Mouse (Mus musculus) forebrain, embryonic 13.5 days (tissue): ENCODE measurements around the gene Negr1. TPM values are rescaled to one million over a fixed set of nuclear protein-coding genes. Genes with fewer than 3 reads are reported as not detected.

ENCODE experiments used
- ATAC-seq: fragments of 200-750 bp; cut with Nextera tagmentation; 2 replicates; pipeline ENCODE4 v1.8.0; 2017
- H3K27ac ChIP-seq: fragments of 300-500 bp; sonication (generic); 2 replicates; pipeline ENCODE4 v1.5.1; 2015; ENCODE audit warnings: inconsistent platforms, mild to moderate bottlenecking, moderate library complexity
- H3K27me3 ChIP-seq: fragments of 300-500 bp; sonication (generic); 2 replicates; pipeline ENCODE4 v1.6.1; 2015; ENCODE audit warnings: mild to moderate bottlenecking, inconsistent platforms
- H3K36me3 ChIP-seq: fragments of 300-500 bp; sonication (generic); 2 replicates; pipeline ENCODE4 v1.6.1; 2015; ENCODE audit warnings: mild to moderate bottlenecking, inconsistent platforms; ENCODE audit not compliant: poor library complexity, severe bottlenecking
- H3K4me1 ChIP-seq: fragments of 300-500 bp; sonication (generic); 2 replicates; pipeline ENCODE4 v1.6.1; 2015; ENCODE audit warnings: inconsistent platforms
- H3K4me2 ChIP-seq: fragments of 300-500 bp; sonication (generic); 2 replicates; pipeline ENCODE4 v1.6.1; 2015; ENCODE audit warnings: inconsistent platforms, mild to moderate bottlenecking, moderate library complexity
- H3K4me3 ChIP-seq: fragments of 300-500 bp; sonication (generic); 2 replicates; pipeline ENCODE4 v1.5.1; 2015; ENCODE audit warnings: mild to moderate bottlenecking, inconsistent platforms
- H3K9ac ChIP-seq: fragments of 300-500 bp; sonication (generic); 2 replicates; pipeline ENCODE4 v1.6.1; 2015; ENCODE audit warnings: mild to moderate bottlenecking, inconsistent platforms
- H3K9me3 ChIP-seq: fragments of 300-500 bp; sonication (generic); replicated peaks from 2 replicates; pipeline ENCODE4 v1.6.1; 2016; ENCODE audit warnings: inconsistent platforms
- WGBS: fragments of 180-500 bp; shearing (Covaris S2); methylation state at CpG from one replicate; pipeline ENCODE4 v1.1.7; 2015; 5-methylcytosine and 5-hydroxymethylcytosine counted together
- polyA plus RNA-seq: library from polyadenylated mRNA; unstranded; fragments of >200 nt; fragmentation: Nextera tagmentation; extraction: Ambion mirVana; gene quantifications from 2 replicates; pipeline ENCODE4 v1.2.1, GENCODE M21; 2015

Negr1 gene
- polyA plus RNA-seq, 1 experiment from 2014 or later: 22.5 TPM

DNA sequence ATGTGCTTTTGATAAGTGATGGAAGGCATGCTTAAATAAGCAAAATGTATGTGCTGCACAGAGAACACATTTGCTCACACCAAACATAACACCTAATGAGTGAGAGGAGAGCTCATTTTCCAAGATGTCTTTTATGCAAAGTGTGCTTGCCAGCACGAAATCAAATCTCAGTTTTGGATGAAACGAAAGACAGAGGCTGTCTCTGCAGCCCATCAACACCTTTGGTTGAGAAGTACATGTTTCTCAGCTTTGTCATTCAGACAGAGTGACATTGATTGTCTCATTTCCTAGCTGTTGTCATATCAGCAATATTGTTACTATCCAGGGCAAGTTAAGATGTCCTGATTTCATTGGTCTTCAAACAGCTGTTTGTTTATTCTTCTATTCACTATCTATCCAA lies 29.5 kb downstream of the Negr1 start:
- H3K36me3 ChIP-seq: no peaks in the 10 kb centered on the region
- no peaks in the 10 kb centered on the region for H3K9me3 ChIP-seq
- no peak overlapping the region for H3K4me2 ChIP-seq
- peak; percentile 70 for ATAC-seq
- H3K27me3 ChIP-seq: no peaks in the 10 kb centered on the region
- H3K4me1 ChIP-seq: peaks cover 6% of the 10 kb centered on the region
- no peak overlapping the region for H3K9ac ChIP-seq
- WGBS: 70% methylated on average over 2 of the region's 2 CpGs
- no peak overlapping the region for H3K4me3 ChIP-seq
- no peak overlapping the region for H3K27ac ChIP-seq

DNA sequence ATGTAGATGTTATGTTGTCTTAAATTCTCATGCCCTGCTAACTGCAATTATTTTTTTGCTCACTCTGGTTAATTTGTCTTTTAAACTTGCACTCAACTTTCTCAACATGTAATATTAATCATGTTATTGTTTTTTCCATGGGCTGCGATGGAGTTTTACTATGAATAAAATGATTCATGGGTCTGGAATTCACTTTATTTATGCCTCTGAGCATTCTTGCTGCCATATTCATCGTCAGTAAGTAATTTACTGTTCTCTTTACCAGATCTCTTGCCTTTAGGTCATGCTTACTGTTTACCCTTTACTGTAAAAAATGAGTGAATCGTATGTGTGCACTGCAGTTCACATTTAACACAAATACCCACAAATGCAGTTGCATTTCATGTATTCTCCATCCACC lies 45.3 kb downstream of the Negr1 start:
- Histone ChIP-seq H3K27me3 (no peaks in the 10 kb centered on the region), H3K36me3 (no peaks in the 10 kb centered on the region), H3K4me1 (no peaks in the 10 kb centered on the region), H3K4me3 (no peak overlapping the region), H3K27ac (no peak overlapping the region), H3K4me2 (no peak overlapping the region), H3K9ac (no peak overlapping the region), H3K9me3 (no peaks in the 10 kb centered on the region)
- no peak for ATAC-seq
- WGBS: 88% methylated on average over 3 of the region's 3 CpGs

DNA sequence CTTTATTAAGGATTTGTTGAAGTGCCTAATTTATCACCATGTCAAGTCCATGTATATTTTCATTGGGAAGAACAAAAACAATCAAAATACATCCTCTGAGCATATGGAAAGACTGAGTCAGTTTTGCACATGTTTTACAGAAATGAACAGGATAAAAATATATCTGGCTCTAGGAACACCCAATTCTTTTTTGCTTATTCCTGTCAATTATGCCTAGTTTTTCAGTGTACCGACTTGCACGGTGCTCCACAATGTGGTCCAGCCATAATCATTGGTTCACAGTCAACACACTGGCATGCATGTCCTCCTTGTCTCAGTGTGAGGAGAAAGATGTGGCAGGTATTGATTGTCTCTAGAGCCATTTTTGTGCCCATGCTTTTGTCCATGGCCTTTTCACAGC lies 58.3 kb downstream of the Negr1 start:
- no peak for ATAC-seq
- 94% methylated on average over 2 of the region's 2 CpGs for WGBS
- H3K4me1 ChIP-seq: no peaks in the 10 kb centered on the region
- no peaks in the 10 kb centered on the region for H3K27me3 ChIP-seq
- H3K36me3 ChIP-seq: no peaks in the 10 kb centered on the region
- H3K9me3 ChIP-seq: no peaks in the 10 kb centered on the region
- no peak overlapping the region for H3K4me3 ChIP-seq
- H3K4me2 ChIP-seq: no peak overlapping the region
- no peak overlapping the region for H3K9ac ChIP-seq
- H3K27ac ChIP-seq: no peak overlapping the region

DNA sequence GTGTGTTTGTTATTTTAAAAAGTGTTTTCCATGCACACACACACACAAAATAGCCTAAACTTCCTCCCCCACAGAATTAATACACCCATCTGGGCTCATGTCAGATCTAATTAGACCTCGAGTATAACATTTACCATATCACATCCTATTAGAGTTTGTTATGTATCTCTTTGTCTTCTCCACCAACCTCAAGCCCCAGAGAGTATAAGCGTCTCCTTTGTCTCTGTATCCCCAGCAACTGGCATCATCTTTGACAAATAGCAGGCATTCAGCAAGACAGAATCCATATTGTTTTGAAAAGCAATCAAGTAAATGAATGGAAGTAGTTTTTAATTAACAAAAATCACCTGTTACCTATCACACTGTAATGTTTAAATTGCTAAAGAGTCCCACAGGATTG lies 67.0 kb downstream of the Negr1 start:
- Histone ChIP-seq H3K27me3 (no peaks in the 10 kb centered on the region), H3K4me2 (no peak overlapping the region), H3K4me3 (no peak overlapping the region), H3K9ac (no peak overlapping the region), H3K9me3 (no peaks in the 10 kb centered on the region), H3K36me3 (no peaks in the 10 kb centered on the region), H3K27ac (no peak overlapping the region), H3K4me1 (peaks cover 9% of the 10 kb centered on the region; the same call in 1 of the 2 replicates)
- 30% methylated on average over 2 of the region's 2 CpGs for WGBS
- no peak for ATAC-seq

DNA sequence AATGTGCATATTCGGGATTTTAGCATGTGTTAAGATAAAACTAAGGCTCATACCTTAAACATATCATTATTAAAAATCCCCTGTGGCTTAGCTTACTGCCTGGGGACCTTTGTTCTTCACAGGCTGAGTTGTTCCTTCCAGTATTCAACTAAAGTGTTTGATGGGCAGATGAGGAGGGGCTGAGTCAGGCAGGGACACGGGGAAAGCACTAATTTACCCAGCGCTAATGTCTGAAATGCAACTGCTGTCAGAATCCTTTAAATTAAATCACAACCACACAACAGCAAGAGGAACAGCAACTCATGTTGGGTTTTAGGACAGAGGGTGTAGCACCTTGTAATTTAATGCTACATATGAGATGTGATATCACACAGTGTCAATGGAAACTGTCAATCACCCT lies 71.3 kb downstream of the Negr1 start:
- no peaks in the 10 kb centered on the region for H3K9me3 ChIP-seq
- peaks cover 9% of the 10 kb centered on the region; the same call in 1 of the 2 replicates for H3K4me1 ChIP-seq
- WGBS: 20% methylated on average over 3 of the region's 3 CpGs
- no peaks in the 10 kb centered on the region for H3K36me3 ChIP-seq
- H3K9ac ChIP-seq: no peak overlapping the region
- peak; percentile 79 for ATAC-seq
- no peak overlapping the region for H3K27ac ChIP-seq
- H3K4me2 ChIP-seq: no peak overlapping the region
- no peaks in the 10 kb centered on the region for H3K27me3 ChIP-seq
- H3K4me3 ChIP-seq: no peak overlapping the region

DNA sequence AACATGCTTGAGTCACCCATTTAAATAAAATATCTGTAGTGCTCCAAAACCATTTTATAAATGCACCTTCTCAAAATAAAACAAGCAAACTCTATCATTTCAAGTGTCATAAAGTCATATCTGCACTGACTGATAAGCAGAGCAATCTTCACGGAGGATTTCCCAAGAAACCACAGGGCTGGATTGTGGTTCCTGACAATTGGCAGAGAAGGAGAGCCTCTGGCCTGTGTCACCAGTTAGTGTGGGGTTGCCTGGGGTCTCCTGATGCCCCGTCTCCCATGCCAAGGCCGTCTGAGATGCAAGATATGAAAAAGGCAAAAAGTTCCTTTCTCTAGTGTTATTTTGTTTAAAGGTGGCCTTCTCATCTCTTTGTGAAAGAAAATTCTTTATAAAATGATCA lies 77.8 kb downstream of the Negr1 start:
- H3K9ac ChIP-seq: no peak overlapping the region
- no peaks in the 10 kb centered on the region for H3K9me3 ChIP-seq
- no peak overlapping the region for H3K4me2 ChIP-seq
- no peak overlapping the region for H3K27ac ChIP-seq
- ATAC-seq: no peak
- no peaks in the 10 kb centered on the region for H3K4me1 ChIP-seq
- H3K4me3 ChIP-seq: no peak overlapping the region
- H3K27me3 ChIP-seq: no peaks in the 10 kb centered on the region
- no peaks in the 10 kb centered on the region for H3K36me3 ChIP-seq
- WGBS: 80% methylated on average over 3 of the region's 3 CpGs

DNA sequence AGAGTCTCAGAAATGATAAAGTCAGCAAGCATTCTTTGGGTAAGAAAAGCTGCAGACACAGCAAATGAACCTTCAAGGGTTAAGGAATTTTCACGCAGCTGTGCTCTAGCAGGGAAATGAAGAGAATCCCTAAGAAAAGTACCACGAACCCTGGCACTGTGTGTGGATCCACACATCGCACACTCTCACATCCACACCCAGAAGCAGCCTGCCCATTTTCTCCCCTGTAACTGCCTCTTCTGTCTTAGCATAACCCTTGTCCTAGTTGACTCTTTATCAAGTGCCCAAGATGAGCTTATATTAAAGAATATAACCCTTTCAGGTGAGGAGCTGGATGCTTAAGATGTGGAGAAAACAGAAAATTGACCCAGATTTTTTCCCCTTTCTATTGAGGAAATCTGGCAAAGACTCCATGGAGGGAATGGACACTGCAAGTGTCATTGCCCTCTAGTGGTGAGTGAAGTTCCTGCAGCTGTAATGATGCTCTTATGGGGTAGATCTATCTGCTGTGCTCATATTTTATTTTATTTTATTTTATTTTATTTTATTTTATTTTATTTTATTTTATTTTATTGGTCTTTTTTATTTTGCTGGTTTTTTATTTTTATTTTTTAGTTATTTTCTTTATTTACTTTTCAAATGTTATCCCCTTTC lies 82.2 kb downstream of the Negr1 start:
- Histone ChIP-seq H3K27ac (no peak overlapping the region), H3K9ac (no peak overlapping the region), H3K27me3 (no peaks in the 10 kb centered on the region), H3K4me1 (no peaks in the 10 kb centered on the region), H3K4me3 (no peak overlapping the region), H3K4me2 (no peak overlapping the region), H3K36me3 (no peaks in the 10 kb centered on the region), H3K9me3 (no peaks in the 10 kb centered on the region)
- WGBS: 88% methylated on average over 3 of the region's 3 CpGs
- ATAC-seq: peak; percentile 75; the same call in 1 of the 2 replicates

DNA sequence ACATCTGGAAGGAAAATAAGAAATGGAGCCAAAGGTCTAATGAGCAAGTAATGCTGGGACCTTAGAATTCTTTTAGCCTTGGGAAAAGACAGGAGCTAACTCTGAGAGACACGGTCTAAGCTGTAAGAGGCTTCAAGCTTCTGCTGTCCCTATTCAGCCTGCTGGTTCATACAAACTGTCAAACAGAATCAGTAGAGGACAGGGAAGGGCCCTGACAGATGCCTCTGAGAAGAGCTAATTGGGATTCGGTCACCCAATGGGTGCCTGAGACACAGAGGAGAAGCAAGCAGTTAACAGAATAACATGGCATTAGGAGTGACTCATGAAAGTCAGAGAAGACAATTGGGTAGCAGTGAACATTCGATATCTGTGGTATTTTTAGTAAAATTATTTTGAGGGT lies 86.8 kb downstream of the Negr1 start:
- no peak overlapping the region for H3K9ac ChIP-seq
- no peak for ATAC-seq
- no peak overlapping the region for H3K4me3 ChIP-seq
- H3K27ac ChIP-seq: no peak overlapping the region
- H3K4me2 ChIP-seq: no peak overlapping the region
- H3K27me3 ChIP-seq: no peaks in the 10 kb centered on the region
- H3K4me1 ChIP-seq: no peaks in the 10 kb centered on the region
- H3K36me3 ChIP-seq: no peaks in the 10 kb centered on the region
- no peaks in the 10 kb centered on the region for H3K9me3 ChIP-seq
- WGBS: 70% methylated on average over 3 of the region's 3 CpGs

DNA sequence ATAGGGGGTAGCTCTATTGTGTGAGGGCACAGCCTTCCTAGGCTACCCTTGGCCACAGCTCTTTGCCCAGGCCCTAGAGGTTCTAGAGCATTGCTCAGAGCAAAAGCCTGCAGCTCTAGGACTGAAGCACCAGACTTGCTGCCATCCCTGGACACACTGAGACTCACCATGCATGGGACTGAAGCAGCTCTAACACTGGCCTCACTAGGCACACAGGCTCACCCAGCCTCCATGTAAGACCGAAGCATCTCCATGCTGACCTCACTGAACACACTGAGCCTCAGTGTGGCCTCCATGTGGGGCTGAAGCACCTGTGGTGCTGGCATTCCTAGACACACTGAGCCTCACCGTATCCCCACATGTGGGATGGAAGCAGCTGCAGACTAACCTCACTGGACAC lies 101.0 kb downstream of the Negr1 start:
- 94% methylated on average over 2 of the region's 2 CpGs for WGBS
- H3K27me3 ChIP-seq: no peaks in the 10 kb centered on the region
- ATAC-seq: no peak
- no peak overlapping the region for H3K4me3 ChIP-seq
- no peaks in the 10 kb centered on the region for H3K4me1 ChIP-seq
- H3K9ac ChIP-seq: no peak overlapping the region
- H3K4me2 ChIP-seq: no peak overlapping the region
- no peaks in the 10 kb centered on the region for H3K9me3 ChIP-seq
- no peak overlapping the region for H3K27ac ChIP-seq
- H3K36me3 ChIP-seq: no peaks in the 10 kb centered on the region

DNA sequence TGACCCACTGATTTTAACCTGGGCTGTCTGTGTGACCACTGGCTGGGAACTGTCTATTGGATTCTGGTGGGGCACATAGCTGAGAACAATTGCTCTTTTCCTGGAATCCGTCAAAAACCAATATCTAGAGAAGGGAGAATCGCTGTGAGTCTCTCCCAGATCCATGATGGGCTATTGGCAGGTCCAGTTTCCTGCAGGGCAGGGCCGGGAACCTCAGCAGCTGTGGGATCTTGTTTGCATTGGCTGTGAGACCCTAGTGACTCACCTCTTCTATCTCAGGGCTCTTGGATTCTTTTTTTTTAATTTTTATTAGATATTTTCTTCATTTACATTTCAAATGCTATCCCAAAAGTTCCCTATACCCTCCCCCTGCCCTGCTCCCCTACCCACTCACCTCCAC lies 111.0 kb downstream of the Negr1 start:
- Histone ChIP-seq H3K4me2 (no peak overlapping the region), H3K27ac (no peak overlapping the region), H3K9me3 (no peaks in the 10 kb centered on the region), H3K9ac (no peak overlapping the region), H3K27me3 (no peaks in the 10 kb centered on the region), H3K4me1 (no peaks in the 10 kb centered on the region), H3K36me3 (no peaks in the 10 kb centered on the region), H3K4me3 (no peak overlapping the region)
- no peak for ATAC-seq
- WGBS: 73% methylated on average over 3 of the region's 3 CpGs

DNA sequence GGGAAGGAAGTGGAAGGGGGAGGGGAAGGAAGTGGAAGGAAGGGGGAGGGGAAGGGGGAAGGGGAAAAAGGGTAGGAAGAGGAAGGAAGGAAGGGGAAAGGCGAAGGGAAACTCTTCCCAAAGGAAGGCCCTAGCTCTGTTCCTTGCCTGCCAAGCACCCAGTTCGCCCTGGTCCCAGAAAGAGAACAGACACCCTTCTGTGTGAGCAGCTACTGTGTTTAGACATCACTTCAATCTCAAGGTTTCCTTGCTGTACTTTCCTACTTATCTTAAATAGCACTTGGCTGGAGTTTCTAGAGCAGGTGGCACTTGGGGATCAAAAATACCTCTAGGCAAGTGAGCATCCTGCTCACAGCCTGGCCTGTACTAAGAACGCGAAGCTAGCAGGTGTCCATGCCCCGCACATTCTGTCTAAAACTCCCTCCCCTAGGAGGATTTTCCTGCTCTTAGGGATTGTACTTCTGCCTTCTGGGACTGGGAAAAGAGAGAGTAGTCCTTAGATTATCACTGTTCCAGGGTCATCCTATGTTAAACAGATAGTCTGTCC lies 128.5 kb downstream of the Negr1 start:
- no peaks in the 10 kb centered on the region for H3K9me3 ChIP-seq
- no peaks in the 10 kb centered on the region for H3K4me1 ChIP-seq
- H3K36me3 ChIP-seq: no peaks in the 10 kb centered on the region
- H3K4me2 ChIP-seq: no peak overlapping the region
- H3K27me3 ChIP-seq: no peaks in the 10 kb centered on the region
- H3K27ac ChIP-seq: no peak overlapping the region
- ATAC-seq: no peak
- no peak overlapping the region for H3K4me3 ChIP-seq
- no peak overlapping the region for H3K9ac ChIP-seq
- 94% methylated on average over 5 of the region's 5 CpGs for WGBS

DNA sequence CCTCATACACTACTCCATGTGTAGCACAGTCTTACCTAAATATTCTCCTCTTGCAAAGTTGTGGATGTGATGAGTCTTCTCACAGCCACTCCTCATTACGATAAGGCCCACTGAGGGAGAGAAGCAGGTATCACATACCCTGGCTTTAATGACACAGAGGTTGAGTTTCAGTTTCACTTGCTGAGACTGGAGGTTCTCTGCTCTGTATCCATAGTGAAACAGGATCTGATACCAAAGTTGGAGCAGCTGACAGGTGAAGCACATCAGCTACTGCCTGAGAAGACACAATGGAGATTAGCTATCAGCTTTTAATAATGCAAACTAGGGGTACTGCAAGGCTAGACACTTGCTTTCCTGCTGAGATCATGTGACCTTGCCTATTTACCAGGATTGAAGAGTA lies 137.1 kb downstream of the Negr1 start:
- Histone ChIP-seq H3K4me2 (no peak overlapping the region), H3K36me3 (no peaks in the 10 kb centered on the region), H3K4me3 (no peak overlapping the region), H3K27ac (no peak overlapping the region), H3K9me3 (no peaks in the 10 kb centered on the region), H3K27me3 (no peaks in the 10 kb centered on the region), H3K4me1 (no peaks in the 10 kb centered on the region), H3K9ac (no peak overlapping the region)
- 87% methylated on average over 1 of the region's 1 CpGs for WGBS
- no peak for ATAC-seq

DNA sequence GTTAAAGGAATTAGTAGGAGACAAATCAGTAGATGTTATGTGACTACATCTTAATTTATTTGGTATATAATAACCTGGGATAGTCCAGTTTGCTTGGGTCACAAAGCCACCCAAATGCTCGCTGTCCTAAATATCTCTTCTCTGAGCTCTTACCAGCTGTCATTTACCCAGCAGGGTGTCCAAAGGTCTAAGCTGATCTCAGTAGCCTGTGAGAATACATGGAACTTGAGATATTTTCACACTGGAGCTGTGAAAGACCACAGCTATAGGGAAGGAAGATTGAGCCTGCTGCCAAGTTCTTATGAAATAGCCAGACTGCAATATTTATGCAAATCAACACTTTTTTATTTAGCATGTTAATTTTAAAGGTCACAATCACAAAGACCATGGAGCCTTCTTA lies 141.6 kb downstream of the Negr1 start:
- 82% methylated on average over 1 of the region's 1 CpGs for WGBS
- Histone ChIP-seq H3K4me3 (no peak overlapping the region), H3K9ac (no peak overlapping the region), H3K4me2 (no peak overlapping the region), H3K4me1 (no peaks in the 10 kb centered on the region), H3K36me3 (no peaks in the 10 kb centered on the region), H3K27me3 (no peaks in the 10 kb centered on the region), H3K27ac (no peak overlapping the region), H3K9me3 (no peaks in the 10 kb centered on the region)
- ATAC-seq: no peak
